Mouse (Mus musculus): ENCODE results near the gene Eif2b2.

Eif2b2 gene

GRCm38 (mm10) chr12:85219236-85219904 is at the start of gene Eif2b2:
Eif2b2 (plus strand) TSS chr12:85219481.
- in situ Hi-C loops (cut with MboI) = no loop called here

GRCm38 (mm10) chr12:85169877-85170276 is 49.4 kb upstream of the Eif2b2 start:
- in situ Hi-C loops (cut with MboI) = loop anchor here (10.0 kb wide), 1 partner anchor 135 kb away; no protein-coding TSS in a partner anchor

GRCm38 (mm10) chr12:85170284-85170947 is 48.9 kb upstream of the Eif2b2 start:
- in situ Hi-C loops (cut with MboI) = loop anchor here (10.0 kb wide), 1 partner anchor 134 kb away; no protein-coding TSS in a partner anchor

GRCm38 (mm10) chr12:85170948-85171307 is 48.4 kb upstream of the Eif2b2 start:
- in situ Hi-C loops (cut with MboI) = loop anchor here (10.0 kb wide), 1 partner anchor 134 kb away; no protein-coding TSS in a partner anchor

GRCm38 (mm10) chr12:85174016-85174415 is 45.3 kb upstream of the Eif2b2 start:
- in situ Hi-C loops (cut with MboI) = loop anchor here (10.0 kb wide), 1 partner anchor 131 kb away; no protein-coding TSS in a partner anchor

GRCm38 (mm10) chr12:85175087-85175675 is 44.1 kb upstream of the Eif2b2 start:
- in situ Hi-C loops (cut with MboI) = loop anchor here (10.0 kb wide), 1 partner anchor 130 kb away; no protein-coding TSS in a partner anchor

- in situ Hi-C loops (cut with MboI) = loop anchor here (10.0 kb wide), 1 partner anchor 129 kb away; no protein-coding TSS in a partner anchor
These were observed 43.1 kb upstream of the Eif2b2 start for GRCm38 (mm10) chr12:85175926-85176845.

GRCm38 (mm10) chr12:85176846-85177523 is 42.3 kb upstream of the Eif2b2 start:
- in situ Hi-C loops (cut with MboI) = loop anchor here (10.0 kb wide), 1 partner anchor 128 kb away; no protein-coding TSS in a partner anchor

- in situ Hi-C loops (cut with MboI) = loop anchor here (10.0 kb wide), 1 partner anchor 127 kb away; no protein-coding TSS in a partner anchor
These were observed 41.5 kb upstream of the Eif2b2 start, which contains the start of gene Pgf for GRCm38 (mm10) chr12:85177740-85178239. Pgf (minus strand) TSS chr12:85177790.

GRCm38 (mm10) chr12:85178294-85178693 is 41.0 kb upstream of the Eif2b2 start:
- in situ Hi-C loops (cut with MboI) = loop anchor here (10.0 kb wide), 1 partner anchor 127 kb away; no protein-coding TSS in a partner anchor

GRCm38 (mm10) chr12:85181475-85182344 is 37.6 kb upstream of the Eif2b2 start:
- in situ Hi-C loops (cut with MboI) = no loop called here

- in situ Hi-C loops (cut with MboI) = no loop called here
These were observed 37.0 kb upstream of the Eif2b2 start for GRCm38 (mm10) chr12:85182345-85182643.

- in situ Hi-C loops (cut with MboI) = no loop called here
These were observed 36.4 kb upstream of the Eif2b2 start for GRCm38 (mm10) chr12:85182898-85183297.

- in situ Hi-C loops (cut with MboI) = no loop called here
These were observed 35.2 kb upstream of the Eif2b2 start for GRCm38 (mm10) chr12:85184118-85184517.

- in situ Hi-C loops (cut with MboI) = no loop called here
These were observed 33.5 kb upstream of the Eif2b2 start for GRCm38 (mm10) chr12:85185810-85186209.

- in situ Hi-C loops (cut with MboI) = no loop called here
These were observed 32.9 kb upstream of the Eif2b2 start for GRCm38 (mm10) chr12:85186361-85186760.

- in situ Hi-C loops (cut with MboI) = no loop called here
These were observed 29.0 kb upstream of the Eif2b2 start for GRCm38 (mm10) chr12:85190290-85190689.

GRCm38 (mm10) chr12:85192461-85193108 is 26.7 kb upstream of the Eif2b2 start:
- in situ Hi-C loops (cut with MboI) = no loop called here

GRCm38 (mm10) chr12:85193146-85193545 is 26.1 kb upstream of the Eif2b2 start:
- in situ Hi-C loops (cut with MboI) = no loop called here
